Mouse (Mus musculus) intestine, embryonic 14.5 days (tissue): ENCODE data around the gene Ralbp1. TPM values are rescaled to one million over a fixed set of nuclear protein-coding genes. Genes with fewer than 3 reads are reported as not detected.
A peak's percentile ranks its signal among the peaks of the same experiment; 100 is the strongest.

ENCODE experiments used
- ATAC-seq: fragments of 200-750 bp; cut with Nextera tagmentation; replicated peaks from 2 replicates; pipeline ENCODE4 v1.8.0; 2017; ENCODE audit warnings: low read depth, moderate number of reproducible peaks, moderate TSS enrichment, moderate library complexity; ENCODE audit not compliant: low FRiP score, low TSS enrichment
- DNase-seq: peaks from one replicate; pipeline ENCODE4 v3.0.0-alpha.2; 2018; ENCODE audit warnings: low spot score
- H3K27ac ChIP-seq: fragments of 300-500 bp; sonication (generic); 2 replicates; pipeline ENCODE4 v1.5.1; 2014; ENCODE audit warnings: low read depth, mild to moderate bottlenecking, control low read depth
- H3K27me3 ChIP-seq: fragments of 300-500 bp; sonication (generic); replicated peaks from 2 replicates; pipeline ENCODE4 v1.6.1; 2014; ENCODE audit warnings: low read length, control low read depth; ENCODE audit not compliant: control insufficient read depth, insufficient read depth
- H3K36me3 ChIP-seq: fragments of 300-500 bp; sonication (generic); 2 replicates; pipeline ENCODE4 v1.6.1; 2014; ENCODE audit warnings: low read length, control low read depth; ENCODE audit not compliant: control insufficient read depth, insufficient read depth
- H3K4me1 ChIP-seq: fragments of 300-500 bp; sonication (generic); replicated peaks from 2 replicates; pipeline ENCODE4 v1.6.1; 2014; ENCODE audit warnings: low read length, control low read depth, mixed read lengths; ENCODE audit not compliant: control insufficient read depth, insufficient read depth
- H3K4me2 ChIP-seq: fragments of 300-500 bp; sonication (generic); 2 replicates; pipeline ENCODE4 v1.6.1; 2014; ENCODE audit warnings: low read length
- H3K4me3 ChIP-seq: fragments of 300-500 bp; sonication (generic); 2 replicates; pipeline ENCODE4 v1.5.1; 2014; ENCODE audit warnings: low read depth, low read length, control low read depth, mixed read lengths
- H3K9ac ChIP-seq: fragments of 300-500 bp; sonication (generic); 2 replicates; pipeline ENCODE4 v1.6.1; 2014; ENCODE audit warnings: mild to moderate bottlenecking, low read length
- H3K9me3 ChIP-seq: fragments of 300-500 bp; sonication (generic); 2 replicates; pipeline ENCODE4 v1.6.1; 2016; ENCODE audit warnings: low read length, control low read depth; ENCODE audit not compliant: control insufficient read depth
- WGBS: fragments of 180-500 bp; shearing (Covaris S2); extraction: QIAGEN DNeasy Blood & Tissue Kit; methylation state at CpG from one replicate; pipeline ENCODE4 v1.1.7; 2014; 5-methylcytosine and 5-hydroxymethylcytosine counted together
- polyA plus RNA-seq: library from polyadenylated mRNA; unstranded; fragments of >200 nt; fragmentation: Nextera tagmentation; extraction: Ambion mirVana; gene quantifications from 2 replicates; pipeline ENCODE4 v1.2.1, GENCODE M21; 2014

The Ralbp1 gene
- polyA plus RNA-seq, 1 experiment from 2014 or later: 67.7 TPM

DNA sequence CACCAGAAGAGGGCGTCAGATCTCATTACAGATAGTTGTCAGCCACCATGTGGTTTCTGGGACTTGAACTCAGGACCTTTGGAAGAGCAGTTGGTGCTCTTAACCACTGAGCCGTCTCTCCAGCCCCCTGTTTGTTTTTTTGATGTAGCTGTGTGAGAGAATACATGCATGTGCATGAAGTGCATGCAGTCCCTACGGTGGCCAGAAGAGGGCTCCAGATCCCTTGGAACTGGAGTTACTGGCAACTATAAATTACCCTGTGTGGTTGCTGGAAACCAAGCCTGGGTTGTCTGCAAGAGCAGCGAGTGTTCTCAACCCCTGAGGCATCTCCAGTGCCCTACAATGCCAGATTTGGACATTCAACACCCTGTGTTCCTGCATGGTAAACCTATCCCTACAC, 15.5 kb downstream of the Ralbp1 start:
- 0 out of 2 replicates have a peak, but pooled peaks cover 5% of the 10 kb centered on the region for H3K4me1 ChIP-seq

DNA sequence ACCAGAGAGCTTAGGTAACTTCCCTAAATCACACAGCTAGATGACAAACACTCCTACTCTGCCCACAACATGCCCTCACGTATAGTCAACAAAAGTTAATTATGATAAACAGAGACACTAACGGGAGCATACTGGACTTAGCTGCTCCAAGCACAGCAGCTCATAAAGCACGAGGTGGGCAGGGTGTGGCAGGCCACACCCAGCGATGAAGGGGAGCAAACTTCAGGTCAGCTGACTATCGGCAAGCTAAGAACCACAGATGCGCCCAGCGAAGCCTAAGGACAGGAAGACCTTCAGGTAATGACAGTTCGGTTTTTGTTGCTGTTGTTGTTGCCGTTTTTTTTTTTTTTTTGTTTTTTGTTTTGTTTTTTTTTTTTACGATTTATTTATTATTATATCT, 15.9 kb downstream of the Ralbp1 start:
- Histone ChIP-seq H3K9me3 (no peaks in the 10 kb centered on the region), H3K4me3 (no peak overlapping the region), H3K9ac (no peak overlapping the region), H3K27me3 (no peaks in the 10 kb centered on the region), H3K4me2 (no peak overlapping the region), H3K36me3 (peaks cover 11% of the 10 kb centered on the region), H3K4me1 (0 out of 2 replicates have a peak, but pooled peaks cover 5% of the 10 kb centered on the region), H3K27ac (no peak overlapping the region)
- DNase-seq: no peak
- ATAC-seq: no peak
- 82% methylated on average over 10 of the region's 10 CpGs for WGBS

More for the DNA sequence above, 15.5 kb downstream of the Ralbp1 start:
- H3K9ac ChIP-seq: no peak overlapping the region
- H3K4me2 ChIP-seq: no peak overlapping the region
- H3K27me3 ChIP-seq: no peaks in the 10 kb centered on the region
- no peak overlapping the region for H3K27ac ChIP-seq
- H3K9me3 ChIP-seq: no peaks in the 10 kb centered on the region
- H3K36me3 ChIP-seq: peaks cover 11% of the 10 kb centered on the region
- DNase-seq: peak; percentile 83
- H3K4me3 ChIP-seq: no peak overlapping the region
- ATAC-seq: no peak
- 41% methylated on average over 4 of the region's 4 CpGs for WGBS

DNA sequence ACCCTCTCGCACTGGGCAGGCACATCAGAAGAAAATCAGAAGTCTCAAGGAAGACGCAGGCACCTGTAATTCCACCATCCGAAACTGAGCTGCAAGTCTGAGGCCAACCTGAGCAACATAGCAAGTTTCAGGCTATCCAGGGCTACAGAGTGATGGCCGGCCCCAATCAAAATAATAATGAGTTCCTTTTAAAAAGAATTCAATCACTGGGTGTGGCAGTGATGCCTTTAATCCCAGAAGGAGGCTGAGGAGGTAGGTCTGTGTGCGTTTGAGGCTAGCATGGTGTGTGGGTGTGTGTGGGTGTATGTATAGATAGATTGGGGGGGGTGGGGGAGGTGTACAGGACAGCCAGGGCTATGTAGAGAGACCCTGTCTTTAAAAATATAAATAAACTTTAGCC, 17.6 kb downstream of the Ralbp1 start:
- Histone ChIP-seq H3K36me3 (peaks cover 24% of the 10 kb centered on the region), H3K9me3 (no peaks in the 10 kb centered on the region), H3K4me3 (no peak overlapping the region), H3K4me2 (no peak overlapping the region), H3K9ac (no peak overlapping the region), H3K27ac (no peak overlapping the region), H3K4me1 (0 out of 2 replicates have a peak, but pooled peaks cover 5% of the 10 kb centered on the region), H3K27me3 (no peaks in the 10 kb centered on the region)
- DNase-seq: no peak
- 95% methylated on average over 5 of the region's 5 CpGs for WGBS
- ATAC-seq: no peak

- no peak overlapping the region for H3K4me3 ChIP-seq
- no peaks in the 10 kb centered on the region for H3K4me1 ChIP-seq
- no peak overlapping the region for H3K27ac ChIP-seq
- no peaks in the 10 kb centered on the region for H3K27me3 ChIP-seq
- H3K9me3 ChIP-seq: no peaks in the 10 kb centered on the region
- H3K4me2 ChIP-seq: no peak overlapping the region
- DNase-seq (no peak), ATAC-seq (no peak)
- 68% methylated on average over 3 of the region's 3 CpGs for WGBS
- H3K36me3 ChIP-seq: peaks cover 31% of the 10 kb centered on the region
- H3K9ac ChIP-seq: no peak overlapping the region
These were observed 19.4 kb downstream of the Ralbp1 start for GRCm38 (mm10) chr17:65866201-65866600.

DNA sequence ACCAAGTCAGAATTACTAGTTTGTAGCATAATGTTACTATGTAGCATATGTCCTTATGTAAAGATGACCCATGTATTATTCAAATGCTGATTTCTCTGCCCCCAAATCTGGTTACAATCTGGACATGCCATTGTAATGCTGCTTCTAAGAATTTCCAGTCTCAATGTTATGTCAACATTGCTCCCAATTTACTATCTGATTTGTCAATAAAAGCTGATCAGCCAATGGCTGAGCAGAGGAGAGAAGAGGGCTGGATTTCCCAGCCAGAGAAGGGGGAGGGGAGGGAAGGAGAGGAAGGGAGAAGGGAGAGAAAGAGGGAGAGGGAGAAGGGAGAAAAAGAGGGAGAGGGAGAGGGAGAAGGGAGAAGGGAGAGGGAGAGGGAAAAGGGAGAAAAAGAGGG, 20.3 kb downstream of the Ralbp1 start:
- ATAC-seq (no peak), DNase-seq (no peak)
- H3K36me3 ChIP-seq: peaks cover 39% of the 10 kb centered on the region
- H3K4me3 ChIP-seq: no peak overlapping the region
- no peaks in the 10 kb centered on the region for H3K9me3 ChIP-seq
- H3K4me1 ChIP-seq: no peaks in the 10 kb centered on the region
- H3K27me3 ChIP-seq: no peaks in the 10 kb centered on the region
- no peak overlapping the region for H3K9ac ChIP-seq
- H3K27ac ChIP-seq: no peak overlapping the region
- no peak overlapping the region for H3K4me2 ChIP-seq

DNA sequence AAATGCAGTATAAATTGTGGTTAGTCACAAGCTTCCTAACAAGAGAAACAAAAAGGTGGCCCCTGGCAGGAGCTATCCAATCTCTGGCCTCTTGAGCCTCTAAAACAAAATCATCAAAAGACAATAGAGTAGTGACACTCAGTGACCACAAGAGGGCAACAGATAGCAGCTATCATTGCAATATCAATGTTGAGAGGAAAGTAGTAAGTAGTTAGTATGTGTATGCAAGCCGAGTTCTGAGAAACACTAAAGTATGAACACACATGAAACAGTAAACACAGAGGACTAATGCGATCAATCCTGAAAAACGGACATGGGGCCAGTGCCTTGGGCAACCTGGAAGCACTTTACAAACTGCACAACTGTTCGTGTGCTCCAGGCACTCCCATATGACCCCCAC, 20.9 kb downstream of the Ralbp1 start:
- Histone ChIP-seq H3K36me3 (peaks cover 39% of the 10 kb centered on the region), H3K4me1 (no peaks in the 10 kb centered on the region), H3K4me3 (no peak overlapping the region), H3K27me3 (no peaks in the 10 kb centered on the region), H3K4me2 (no peak overlapping the region), H3K9me3 (no peaks in the 10 kb centered on the region), H3K27ac (no peak overlapping the region), H3K9ac (no peak overlapping the region)
- WGBS: 30% methylated on average over 4 of the region's 4 CpGs
- DNase-seq: no peak
- 0 out of 2 replicates have a peak, but pooled peaks have one; percentile 44 for ATAC-seq

DNA sequence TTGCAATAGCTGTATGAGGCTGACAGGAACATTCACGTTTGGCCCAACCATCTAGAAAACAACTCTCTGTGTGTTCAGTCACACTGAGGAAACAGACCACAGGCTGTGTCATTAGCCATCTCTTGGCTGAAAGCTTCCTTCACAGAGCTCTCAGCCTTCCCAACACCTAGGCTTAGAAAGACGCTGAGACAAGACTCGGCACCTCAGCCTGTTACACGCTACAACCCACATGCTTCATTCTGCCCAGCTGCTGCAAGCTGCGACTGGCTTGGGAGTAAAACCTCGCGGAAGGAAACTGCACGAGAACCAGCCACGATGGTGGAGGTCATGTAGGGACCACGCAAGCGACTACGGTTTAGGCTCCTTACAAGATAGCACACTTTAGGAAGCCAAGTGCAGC, 21.8 kb downstream of the Ralbp1 start:
- H3K27ac ChIP-seq: no peak overlapping the region
- 93% methylated on average over 12 of the region's 12 CpGs for WGBS
- no peaks in the 10 kb centered on the region for H3K27me3 ChIP-seq
- no peaks in the 10 kb centered on the region for H3K4me1 ChIP-seq
- ATAC-seq (no peak), DNase-seq (no peak)
- H3K9me3 ChIP-seq: no peaks in the 10 kb centered on the region
- no peak overlapping the region for H3K4me2 ChIP-seq
- H3K4me3 ChIP-seq: no peak overlapping the region
- peaks cover 44% of the 10 kb centered on the region for H3K36me3 ChIP-seq
- no peak overlapping the region for H3K9ac ChIP-seq

DNA sequence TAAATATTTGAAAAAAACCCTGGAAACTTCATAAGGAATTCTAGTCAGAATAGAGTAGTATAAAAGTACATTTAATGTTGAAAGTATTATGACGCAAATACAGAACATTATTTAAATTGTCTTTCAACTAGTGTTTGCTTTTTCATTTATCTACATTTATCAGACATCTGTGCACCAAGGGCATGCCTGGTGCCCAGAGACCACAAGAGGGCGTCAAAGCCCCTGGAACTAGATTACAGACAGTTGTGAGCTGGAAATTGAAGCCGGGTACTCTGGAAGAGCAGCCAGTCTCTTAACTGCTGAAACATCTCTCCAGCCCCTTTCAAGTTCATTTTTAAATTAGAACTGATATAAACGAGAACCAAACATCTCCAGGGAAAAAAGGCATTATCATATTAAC, 23.0 kb downstream of the Ralbp1 start:
- Histone ChIP-seq H3K9ac (no peak overlapping the region), H3K27me3 (no peaks in the 10 kb centered on the region), H3K9me3 (no peaks in the 10 kb centered on the region), H3K27ac (no peak overlapping the region), H3K4me2 (no peak overlapping the region), H3K36me3 (peaks cover 54% of the 10 kb centered on the region), H3K4me1 (no peaks in the 10 kb centered on the region), H3K4me3 (no peak overlapping the region)
- WGBS: 61% methylated on average over 4 of the region's 4 CpGs
- DNase-seq (no peak), ATAC-seq (no peak)

GRCm38 (mm10) chr17:65857617-65858016, 28.0 kb downstream of the Ralbp1 start:
- no peak for ATAC-seq
- H3K9ac ChIP-seq: no peak overlapping the region
- no peaks in the 10 kb centered on the region for H3K9me3 ChIP-seq
- WGBS: 59% methylated on average over 4 of the region's 4 CpGs
- DNase-seq: no peak
- H3K4me2 ChIP-seq: no peak overlapping the region
- peaks cover 71% of the 10 kb centered on the region for H3K36me3 ChIP-seq
- H3K27ac ChIP-seq: no peak overlapping the region
- no peaks in the 10 kb centered on the region for H3K27me3 ChIP-seq
- no peaks in the 10 kb centered on the region for H3K4me1 ChIP-seq
- H3K4me3 ChIP-seq: no peak overlapping the region
